Mouse (Mus musculus) lung, embryonic 15.5 days (tissue): ENCODE measurements around the gene Tfec. TPM values are rescaled to one million over a fixed set of nuclear protein-coding genes. Genes with fewer than 3 reads are reported as not detected.

Experiments used
- ATAC-seq: fragments of 200-750 bp; cut with Nextera tagmentation; 2 replicates; pipeline ENCODE4 v1.8.0; 2017; ENCODE audit warnings: moderate number of reproducible peaks, borderline replicate concordance; ENCODE audit not compliant: low FRiP score, low TSS enrichment; ENCODE audit errors: extremely low read depth
- H3K27ac ChIP-seq: fragments of 300-500 bp; sonication (generic); 2 replicates; pipeline ENCODE4 v1.5.1; 2015; ENCODE audit warnings: moderate library complexity, mild to moderate bottlenecking, inconsistent platforms
- H3K27me3 ChIP-seq: fragments of 300-500 bp; sonication (generic); 2 replicates; pipeline ENCODE4 v1.6.1; 2015; ENCODE audit warnings: inconsistent platforms
- H3K36me3 ChIP-seq: fragments of 300-500 bp; sonication (generic); 2 replicates; pipeline ENCODE4 v1.6.1; 2015; ENCODE audit warnings: inconsistent platforms
- H3K4me1 ChIP-seq: fragments of 300-500 bp; sonication (generic); 2 replicates; pipeline ENCODE4 v1.6.1; 2015; ENCODE audit warnings: inconsistent platforms
- H3K4me2 ChIP-seq: fragments of 300-500 bp; sonication (generic); 2 replicates; pipeline ENCODE4 v1.6.1; 2015; ENCODE audit warnings: inconsistent platforms, mild to moderate bottlenecking, moderate library complexity
- H3K4me3 ChIP-seq: fragments of 300-500 bp; sonication (generic); 2 replicates; pipeline ENCODE4 v1.5.1; 2015; ENCODE audit warnings: mild to moderate bottlenecking, inconsistent platforms
- H3K9ac ChIP-seq: fragments of 300-500 bp; sonication (generic); 2 replicates; pipeline ENCODE4 v1.6.1; 2015; ENCODE audit warnings: inconsistent platforms
- H3K9me3 ChIP-seq: fragments of 300-500 bp; sonication (generic); 2 replicates; pipeline ENCODE4 v1.6.1; 2016; ENCODE audit warnings: inconsistent platforms
- WGBS: fragments of 180-500 bp; shearing (Covaris S2); methylation state at CpG from one replicate; pipeline ENCODE4 v1.1.7; 2015; 5-methylcytosine and 5-hydroxymethylcytosine counted together
- polyA plus RNA-seq: library from polyadenylated mRNA; unstranded; fragments of >200 nt; fragmentation: Nextera tagmentation; extraction: Ambion mirVana; gene quantifications from 2 replicates; pipeline ENCODE4 v1.2.1, GENCODE M21; 2015

Gene Tfec
- polyA plus RNA-seq = 1.2 and 1.3 TPM in 2 replicates

DNA sequence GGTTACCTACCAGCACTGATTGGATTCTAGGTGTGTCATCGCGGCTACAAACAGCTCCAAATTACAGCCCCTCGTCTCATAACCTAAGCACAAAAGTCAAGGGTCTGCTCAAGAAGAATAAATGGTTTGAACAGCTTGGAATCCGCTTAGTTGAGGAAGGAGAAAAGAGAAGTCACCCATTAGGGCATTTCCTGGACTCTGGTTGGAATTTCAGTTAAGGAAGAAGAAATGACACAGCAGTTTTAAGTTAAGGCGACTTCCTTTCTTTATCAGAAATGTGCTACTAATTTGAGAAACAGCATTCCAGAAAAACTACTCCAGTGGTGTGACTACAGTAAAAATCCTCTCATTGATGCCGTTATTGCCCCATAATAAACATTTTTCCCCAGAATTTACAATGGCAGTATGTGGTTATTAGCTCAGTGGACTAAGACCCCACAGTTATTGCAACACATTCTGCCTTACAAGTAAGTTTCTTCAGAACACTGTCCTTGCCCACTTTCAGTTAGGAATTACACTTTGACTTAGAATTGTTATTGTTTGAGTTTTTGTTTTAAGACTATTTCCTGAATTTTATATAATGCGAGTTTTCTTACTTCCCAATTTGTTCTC, at the start of gene Tfec:
Gene Tfec (minus strand): TSS at position 191 of the 612 bp plus-strand sequence.
- Histone ChIP-seq H3K4me2 (no peak within 1 kb of the TSS), H3K27ac (no peak within 1 kb of the TSS), H3K4me1 (no peaks in the 10 kb centered on the region), H3K9me3 (no peaks in the 10 kb centered on the region), H3K27me3 (no peaks in the 10 kb centered on the region), H3K9ac (no peak within 1 kb of the TSS), H3K4me3 (no peak within 1 kb of the TSS), H3K36me3 (no peaks in the 10 kb centered on the region)
- ATAC-seq = no peak
- WGBS = 69% methylated on average over 7 of the region's 7 CpGs

DNA sequence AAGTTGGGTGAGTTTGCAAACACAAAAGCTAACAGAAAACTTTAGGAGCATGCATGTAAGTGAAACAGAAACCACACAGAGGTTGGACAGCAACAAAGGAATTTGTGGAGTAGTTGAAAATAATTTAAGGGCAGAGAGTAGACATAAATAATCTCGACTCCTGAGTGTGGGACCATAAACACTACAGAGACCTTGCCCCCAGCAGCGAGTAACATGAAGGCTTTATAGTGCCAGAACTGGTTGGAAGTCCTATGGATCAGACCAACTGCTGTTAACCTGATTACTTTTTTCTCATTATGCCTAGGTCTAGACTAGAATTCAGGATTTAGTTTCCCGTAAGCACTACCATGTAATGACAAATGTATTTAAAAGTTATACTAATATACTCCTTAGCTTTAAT, 49.6 kb upstream of the Tfec start:
- H3K9me3 ChIP-seq = no peaks in the 10 kb centered on the region
- H3K27ac ChIP-seq = no peak overlapping the region
- H3K4me1 ChIP-seq = no peaks in the 10 kb centered on the region
- H3K9ac ChIP-seq = no peak overlapping the region
- H3K36me3 ChIP-seq = no peaks in the 10 kb centered on the region
- WGBS = 53% methylated on average over 3 of the region's 3 CpGs
- H3K4me2 ChIP-seq = no peak overlapping the region
- H3K4me3 ChIP-seq = no peak overlapping the region
- ATAC-seq = no peak
- no peaks in the 10 kb centered on the region for H3K27me3 ChIP-seq

- Histone ChIP-seq H3K9ac (no peak overlapping the region), H3K36me3 (no peaks in the 10 kb centered on the region), H3K9me3 (no peaks in the 10 kb centered on the region), H3K27me3 (no peaks in the 10 kb centered on the region), H3K4me3 (no peak overlapping the region), H3K4me2 (no peak overlapping the region), H3K27ac (no peak overlapping the region), H3K4me1 (no peaks in the 10 kb centered on the region)
- WGBS = 77% methylated on average over 3 of the region's 3 CpGs
- ATAC-seq = no peak
These were observed 45.3 kb upstream of the Tfec start for GRCm38 (mm10) chr6:16943513-16943912.

GRCm38 (mm10) chr6:16942433-16942832, 44.2 kb upstream of the Tfec start:
- no peak overlapping the region for H3K4me3 ChIP-seq
- no peaks in the 10 kb centered on the region for H3K4me1 ChIP-seq
- H3K36me3 ChIP-seq = no peaks in the 10 kb centered on the region
- no peaks in the 10 kb centered on the region for H3K9me3 ChIP-seq
- 68% methylated on average over 4 of the region's 4 CpGs for WGBS
- ATAC-seq = no peak
- H3K27ac ChIP-seq = no peak overlapping the region
- no peak overlapping the region for H3K4me2 ChIP-seq
- H3K9ac ChIP-seq = no peak overlapping the region
- H3K27me3 ChIP-seq = no peaks in the 10 kb centered on the region

DNA sequence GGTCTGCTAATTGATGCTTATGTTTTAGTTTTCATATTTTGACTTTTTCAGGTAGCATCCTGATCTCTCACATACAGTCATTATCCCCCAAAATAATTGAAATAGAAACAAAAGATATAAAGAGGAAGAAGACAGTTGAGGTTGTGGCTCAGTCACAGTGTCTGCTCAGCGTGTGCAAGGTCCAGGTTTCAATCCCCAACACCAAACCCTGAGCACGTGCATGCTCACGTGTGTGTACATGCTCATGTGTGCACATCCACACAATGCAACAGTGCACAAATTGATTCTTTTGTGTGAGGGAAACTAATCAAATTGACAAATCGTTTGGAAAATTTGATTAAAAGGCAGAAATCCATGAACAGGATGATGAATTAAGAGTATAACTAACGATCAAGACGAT, 32.8 kb upstream of the Tfec start:
- H3K27me3 ChIP-seq = no peaks in the 10 kb centered on the region
- no peak overlapping the region for H3K4me3 ChIP-seq
- 84% methylated on average over 6 of the region's 6 CpGs for WGBS
- no peak overlapping the region for H3K4me2 ChIP-seq
- H3K9me3 ChIP-seq = no peaks in the 10 kb centered on the region
- H3K27ac ChIP-seq = no peak overlapping the region
- H3K36me3 ChIP-seq = no peaks in the 10 kb centered on the region
- no peak for ATAC-seq
- no peaks in the 10 kb centered on the region for H3K4me1 ChIP-seq
- H3K9ac ChIP-seq = no peak overlapping the region

DNA sequence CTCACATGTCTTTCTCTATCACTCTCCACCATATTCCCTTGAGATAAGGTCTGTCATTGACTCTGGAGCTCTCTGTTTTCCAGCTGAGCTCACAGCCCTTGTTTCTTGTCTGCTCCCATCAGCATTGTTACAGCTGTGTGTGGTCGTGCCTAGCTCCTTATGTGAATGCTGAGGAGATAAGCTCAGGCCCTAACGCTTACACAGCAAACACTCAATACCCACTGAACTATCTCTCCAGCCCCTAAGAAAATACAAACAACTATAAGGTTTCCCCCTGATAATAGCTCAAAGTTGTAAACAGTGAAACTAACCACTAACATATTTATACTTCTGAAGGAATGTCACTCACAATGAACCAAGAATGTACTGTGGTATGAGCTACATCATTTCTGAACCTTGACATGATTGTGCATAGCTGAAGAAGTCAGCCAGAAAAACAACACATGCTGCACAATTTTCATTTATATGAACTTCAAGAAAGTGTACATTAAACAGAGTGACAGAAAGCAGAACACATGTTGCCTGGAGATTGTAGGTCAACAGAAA, 21.9 kb upstream of the Tfec start:
- peak; percentile 55; the same call in 1 of the 2 replicates for ATAC-seq
- no peak overlapping the region for H3K4me2 ChIP-seq
- 10% methylated on average over 2 of the region's 2 CpGs for WGBS
- no peaks in the 10 kb centered on the region for H3K9me3 ChIP-seq
- H3K27ac ChIP-seq = 0 out of 2 replicates have a peak overlapping the region, but pooled peaks have one; percentile 1
- H3K36me3 ChIP-seq = no peaks in the 10 kb centered on the region
- no peaks in the 10 kb centered on the region for H3K4me1 ChIP-seq
- no peak overlapping the region for H3K4me3 ChIP-seq
- no peaks in the 10 kb centered on the region for H3K27me3 ChIP-seq
- no peak overlapping the region for H3K9ac ChIP-seq

GRCm38 (mm10) chr6:16891819-16892218, 6.4 kb downstream of the Tfec start:
- Histone ChIP-seq H3K9me3 (no peaks in the 10 kb centered on the region), H3K9ac (no peak overlapping the region), H3K4me3 (no peak overlapping the region), H3K27me3 (no peaks in the 10 kb centered on the region), H3K4me1 (no peaks in the 10 kb centered on the region), H3K36me3 (no peaks in the 10 kb centered on the region), H3K27ac (no peak overlapping the region), H3K4me2 (no peak overlapping the region)
- 26% methylated on average over 5 of the region's 5 CpGs for WGBS
- no peak for ATAC-seq

- H3K4me2 ChIP-seq = no peak overlapping the region
- H3K9me3 ChIP-seq = no peaks in the 10 kb centered on the region
- no peak for ATAC-seq
- no peaks in the 10 kb centered on the region for H3K36me3 ChIP-seq
- H3K4me3 ChIP-seq = no peak overlapping the region
- no peak overlapping the region for H3K9ac ChIP-seq
- no peaks in the 10 kb centered on the region for H3K4me1 ChIP-seq
- whole genome bisulfite sequencing = 53% methylated on average over 5 of the region's 5 CpGs
- H3K27ac ChIP-seq = no peak overlapping the region
- H3K27me3 ChIP-seq = no peaks in the 10 kb centered on the region
These were observed 14.5 kb downstream of the Tfec start for GRCm38 (mm10) chr6:16883537-16884307.

DNA sequence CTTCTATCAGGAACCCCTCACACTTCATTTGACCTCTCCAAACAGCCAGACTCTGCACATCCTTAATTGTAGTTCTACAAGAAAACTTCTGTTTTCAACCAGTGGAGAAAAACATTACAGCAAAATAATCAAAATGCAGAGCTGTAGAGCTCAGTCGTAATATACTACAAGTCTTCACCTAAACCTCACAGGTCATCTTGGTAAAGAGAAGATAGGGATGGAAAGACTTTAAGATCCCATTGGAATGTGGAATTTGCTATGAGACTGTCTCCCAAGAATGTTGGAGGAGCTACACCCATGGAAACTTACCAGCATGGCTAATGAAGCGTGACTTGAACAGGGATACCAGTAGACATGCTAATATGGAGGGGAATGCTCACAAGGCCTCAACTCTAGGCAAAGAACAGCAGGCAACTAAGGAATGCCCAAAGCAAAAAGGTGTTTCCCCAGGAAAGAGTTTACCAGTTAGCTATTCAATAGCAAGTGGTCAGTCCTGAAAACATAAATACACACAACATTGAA, 24.2 kb downstream of the Tfec start:
- no peak for ATAC-seq
- no peaks in the 10 kb centered on the region for H3K9me3 ChIP-seq
- 85% methylated on average over 2 of the region's 2 CpGs for WGBS
- H3K27me3 ChIP-seq = no peaks in the 10 kb centered on the region
- H3K4me1 ChIP-seq = no peaks in the 10 kb centered on the region
- H3K9ac ChIP-seq = no peak overlapping the region
- no peak overlapping the region for H3K4me3 ChIP-seq
- H3K27ac ChIP-seq = no peak overlapping the region
- H3K36me3 ChIP-seq = no peaks in the 10 kb centered on the region
- H3K4me2 ChIP-seq = no peak overlapping the region

GRCm38 (mm10) chr6:16870067-16870466, 28.2 kb downstream of the Tfec start:
- H3K4me1 ChIP-seq = no peaks in the 10 kb centered on the region
- no peak overlapping the region for H3K9ac ChIP-seq
- H3K4me2 ChIP-seq = no peak overlapping the region
- no peak for ATAC-seq
- H3K27ac ChIP-seq = no peak overlapping the region
- no peak overlapping the region for H3K4me3 ChIP-seq
- no peaks in the 10 kb centered on the region for H3K9me3 ChIP-seq
- no peaks in the 10 kb centered on the region for H3K36me3 ChIP-seq
- 47% methylated on average over 2 of the region's 2 CpGs for WGBS
- H3K27me3 ChIP-seq = no peaks in the 10 kb centered on the region

DNA sequence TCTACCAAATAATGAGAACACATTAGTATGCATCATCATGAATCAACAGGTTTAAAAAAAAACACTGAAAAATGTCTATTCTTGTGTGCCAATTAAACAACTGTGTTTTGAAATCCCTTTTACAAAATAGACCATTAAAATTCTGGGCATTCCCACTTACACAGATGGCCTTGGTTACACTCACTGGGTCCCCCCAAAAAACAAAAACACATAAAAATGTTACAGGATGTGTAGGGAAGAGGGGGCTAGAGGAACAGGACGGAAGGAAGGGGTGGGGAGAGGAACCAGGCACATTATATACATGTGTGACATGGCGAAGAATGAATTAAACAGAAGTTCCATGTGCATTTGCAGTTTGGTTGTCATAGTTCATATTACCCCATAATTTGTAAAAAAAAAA, 29.9 kb downstream of the Tfec start:
- whole genome bisulfite sequencing = 65% methylated on average over 2 of the region's 2 CpGs
- H3K4me2 ChIP-seq = no peak overlapping the region
- no peaks in the 10 kb centered on the region for H3K36me3 ChIP-seq
- H3K9me3 ChIP-seq = no peaks in the 10 kb centered on the region
- no peaks in the 10 kb centered on the region for H3K4me1 ChIP-seq
- H3K27ac ChIP-seq = no peak overlapping the region
- no peak overlapping the region for H3K9ac ChIP-seq
- ATAC-seq = no peak
- no peaks in the 10 kb centered on the region for H3K27me3 ChIP-seq
- no peak overlapping the region for H3K4me3 ChIP-seq
